Mouse (Mus musculus): ENCODE results near the gene Rpl21. TPM values are rescaled to one million over a fixed set of nuclear protein-coding genes. Genes with fewer than 3 reads are reported as not detected.

Gene Rpl21
- polyA plus RNA-seq, 1 experiment = 452 TPM

DNA sequence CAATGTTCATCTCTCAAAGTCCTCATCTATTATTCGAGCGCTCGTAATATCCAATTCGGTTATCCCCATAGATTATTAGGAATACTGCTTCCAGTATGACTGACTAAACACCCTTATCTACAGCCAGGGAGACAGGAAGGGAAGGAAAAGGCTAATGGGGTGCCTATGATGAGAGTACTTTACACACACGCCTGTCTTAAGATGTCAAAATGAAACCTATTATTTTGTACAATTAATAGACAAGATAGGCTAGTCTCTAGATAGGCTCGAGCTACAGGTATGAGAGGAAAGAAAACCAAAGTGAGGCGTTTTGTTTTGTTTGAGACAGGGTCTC, 288 bp upstream of the Rpl21 start:
- no peak for DNase-seq (ENCODE audit: extremely low spot score in 1 of 2, low spot score in 1 of 2)

DNA sequence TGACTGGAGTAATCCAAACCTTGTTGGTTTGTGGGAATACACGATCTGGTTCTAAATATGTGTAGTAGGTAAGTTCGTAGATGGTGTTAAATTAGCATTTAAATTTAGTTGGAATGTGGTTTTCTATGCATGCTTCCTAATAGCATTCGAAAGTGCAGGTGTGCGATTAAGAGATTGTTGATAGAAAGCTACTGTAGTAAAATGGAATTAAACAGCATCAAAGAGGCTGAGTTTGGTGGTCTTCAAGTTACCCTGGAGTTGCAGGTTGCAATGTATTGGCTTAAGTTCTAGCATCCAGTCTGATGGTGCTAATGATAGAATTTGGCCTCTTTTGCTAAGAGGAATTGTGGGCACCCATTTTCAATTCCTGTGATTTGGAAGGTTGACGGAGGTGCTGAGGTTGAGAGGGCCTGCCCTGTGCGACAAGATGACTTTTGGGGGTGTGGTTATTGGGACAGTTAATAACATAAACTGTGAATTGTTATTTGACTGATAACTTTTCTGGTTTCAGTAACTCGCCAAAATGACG, 1.0 kb downstream of the Rpl21 start:
- DNase-seq (ENCODE audit: extremely low spot score in 1 of 2, low spot score in 1 of 2) = no peak

DNA sequence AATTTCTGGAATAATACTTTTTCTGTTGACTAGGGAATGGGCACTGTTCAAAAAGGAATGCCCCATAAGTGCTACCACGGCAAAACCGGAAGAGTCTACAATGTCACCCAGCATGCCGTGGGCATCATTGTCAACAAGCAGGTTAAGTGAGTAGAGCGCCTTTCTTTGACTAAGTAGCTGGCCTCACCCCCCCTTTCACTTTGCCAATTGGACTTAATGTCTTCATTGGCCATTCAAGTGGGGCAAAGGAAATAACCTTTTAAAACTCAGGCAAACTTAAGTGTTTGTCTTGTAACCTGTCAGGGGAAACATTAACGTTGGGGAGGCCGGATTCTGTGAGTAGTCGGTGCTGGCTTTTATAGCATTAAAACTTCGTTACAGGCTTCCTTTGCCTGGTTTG, 2.3 kb downstream of the Rpl21 start:
- no peak for DNase-seq (ENCODE audit: extremely low spot score in 1 of 2, low spot score in 1 of 2)

DNA sequence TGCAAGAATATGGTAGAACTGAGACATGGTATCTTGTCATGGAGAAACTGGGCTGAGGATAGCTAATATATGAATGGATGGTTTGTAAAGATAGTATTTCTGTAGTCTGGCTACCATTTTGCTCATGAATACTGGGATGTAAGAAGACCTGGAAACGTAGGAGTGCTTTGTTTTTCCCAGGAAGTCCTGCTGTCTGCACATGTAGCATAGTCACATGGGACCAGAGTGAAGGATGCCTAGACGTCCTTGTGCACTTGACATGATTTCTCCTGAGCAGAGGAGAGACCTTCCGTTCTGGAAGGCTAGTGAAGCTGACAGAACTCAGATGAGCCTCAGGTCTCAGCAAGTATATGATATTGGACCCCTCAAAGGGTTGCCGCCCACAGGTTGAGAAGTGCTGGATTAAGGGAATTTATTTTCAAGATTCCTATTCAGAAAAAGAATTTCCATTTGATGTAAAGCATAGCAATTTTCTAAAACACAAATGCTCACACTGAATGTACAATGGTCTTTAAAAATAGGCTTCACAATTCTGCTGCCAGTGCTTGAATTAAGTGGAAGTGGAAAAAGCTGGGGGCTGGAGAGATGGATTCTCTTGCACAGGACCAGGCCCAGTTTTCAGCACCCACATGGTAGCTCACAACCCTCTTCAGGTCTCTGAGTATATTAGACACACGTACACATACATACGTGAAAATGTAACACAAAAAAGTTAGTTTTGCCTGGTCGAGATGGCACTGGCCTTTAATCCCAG, 5.5 kb downstream of the Rpl21 start:
- DNase-seq (ENCODE audit: extremely low spot score in 1 of 2, low spot score in 1 of 2) = no peak

DNA sequence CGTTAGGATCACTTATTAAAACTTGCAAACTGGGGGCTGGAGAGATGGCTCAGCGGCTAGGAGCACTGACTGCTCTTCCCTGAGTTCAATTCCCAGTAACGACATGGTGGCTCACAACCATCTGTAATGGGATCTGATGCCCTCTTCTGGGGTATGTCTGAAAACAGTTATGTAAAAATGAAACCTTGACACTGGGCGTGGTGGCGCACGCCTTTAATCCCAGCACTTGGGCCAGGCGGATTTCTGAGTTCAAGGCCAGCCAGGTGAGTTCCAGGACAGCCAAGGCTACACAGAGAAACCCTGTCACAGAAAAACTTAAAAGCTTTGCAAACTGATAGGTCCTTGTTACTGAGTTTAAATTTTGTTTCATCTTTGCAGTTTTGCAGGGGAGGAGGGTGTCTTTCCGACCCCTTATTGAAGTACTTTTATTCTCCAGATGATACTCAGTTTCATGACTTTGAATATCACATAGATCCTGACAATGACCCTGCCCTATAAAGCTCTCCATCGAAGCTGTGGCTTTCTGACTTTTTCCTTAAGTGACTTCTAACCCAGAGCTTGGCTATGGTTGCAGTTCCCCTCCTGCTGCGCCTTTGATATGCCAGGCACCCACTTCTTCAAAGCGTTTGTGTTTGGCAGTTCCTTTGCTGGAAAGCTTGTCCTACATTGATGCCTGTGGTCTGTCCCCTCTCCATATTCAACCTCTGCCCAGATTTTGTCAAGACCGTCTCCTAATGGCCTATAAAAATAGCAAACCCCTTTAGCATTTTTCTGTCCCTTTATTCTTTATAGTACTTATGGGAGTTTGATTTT, 6.4 kb downstream of the Rpl21 start:
- no peak for DNase-seq (ENCODE audit: extremely low spot score in 1 of 2, low spot score in 1 of 2)

DNA sequence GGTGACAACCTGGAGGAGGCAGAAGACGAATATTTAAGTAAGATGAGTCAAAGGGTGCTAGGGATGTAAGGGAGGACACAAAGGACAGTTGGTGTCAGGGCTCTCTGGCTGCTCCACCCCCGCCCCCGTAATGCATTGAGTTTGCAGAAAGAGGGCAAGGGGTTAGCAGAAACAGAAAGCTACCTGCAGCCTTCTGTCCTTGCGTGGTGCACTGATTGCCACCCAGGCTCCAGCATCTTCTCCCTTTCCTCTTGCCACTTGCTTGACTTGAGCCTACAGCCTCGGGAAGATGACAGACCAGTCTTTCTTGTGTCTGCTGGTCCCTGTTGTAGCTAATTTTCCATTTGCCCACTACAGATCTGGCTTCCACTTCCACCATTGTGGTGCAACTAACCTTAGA, 7.1 kb downstream of the Rpl21 start:
- no peak for DNase-seq (ENCODE audit: extremely low spot score in 1 of 2, low spot score in 1 of 2)

DNA sequence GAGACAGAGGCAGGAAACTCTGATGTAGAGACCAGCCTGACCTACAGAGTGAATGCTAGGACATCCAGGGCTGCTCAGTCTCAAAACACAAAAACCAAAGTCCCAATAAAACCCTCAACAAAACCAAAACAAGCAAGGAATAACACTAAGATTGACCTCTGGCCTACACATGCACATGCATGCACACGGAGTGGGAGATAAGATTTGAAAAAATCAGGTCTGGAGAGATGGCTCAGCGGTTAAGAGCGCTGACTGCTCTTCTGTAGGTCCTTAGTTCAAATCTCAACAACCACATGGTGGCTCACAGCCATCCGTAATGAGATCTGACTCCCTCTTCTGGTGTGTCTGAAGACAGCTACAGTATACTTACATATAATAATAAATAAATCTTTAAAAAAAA, 7.7 kb downstream of the Rpl21 start:
- no peak for DNase-seq (ENCODE audit: extremely low spot score in 1 of 2, low spot score in 1 of 2)

DNA sequence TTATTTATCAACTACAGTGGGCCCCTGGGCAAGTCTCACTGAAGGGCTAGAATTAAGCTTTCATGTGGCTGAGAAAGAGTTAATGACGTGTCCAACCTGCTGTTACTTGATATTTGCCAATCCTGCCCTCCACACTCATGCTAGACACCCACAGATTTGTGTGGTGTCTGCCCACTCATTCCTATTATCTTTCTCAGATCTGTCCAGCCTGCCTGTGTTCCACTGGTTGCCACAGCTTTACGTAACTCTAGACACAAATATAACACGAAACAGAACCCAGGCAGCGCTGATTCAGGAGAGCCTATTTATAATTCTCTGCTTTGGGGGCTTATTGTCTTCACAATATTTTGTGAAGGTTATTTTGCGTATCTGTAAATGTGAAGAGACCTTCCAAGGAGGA, 8.6 kb downstream of the Rpl21 start:
- peak in 1 of 2 experiments; percentile 45 for DNase-seq (ENCODE audit: extremely low spot score in 1 of 2, low spot score in 1 of 2)

DNA sequence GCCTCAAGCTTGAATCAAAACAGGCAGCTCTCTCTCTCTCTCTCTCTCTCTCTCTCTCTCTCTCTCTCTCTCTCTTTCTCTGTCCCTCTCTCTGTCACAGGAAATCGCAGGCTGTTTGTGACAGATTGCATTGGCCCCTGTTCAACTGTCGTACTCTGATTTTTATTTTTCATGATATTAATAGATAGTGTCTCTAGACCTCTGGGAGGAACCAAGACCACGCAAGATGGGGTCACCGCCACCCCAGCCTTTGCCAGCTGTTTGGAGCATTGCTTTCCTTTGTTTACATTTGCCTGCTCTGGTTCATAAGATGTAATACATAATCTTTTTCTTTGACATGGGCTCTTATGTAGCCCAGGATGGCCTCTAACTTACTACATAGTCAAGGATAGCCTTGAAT, 9.3 kb downstream of the Rpl21 start:
- no peak for DNase-seq (ENCODE audit: extremely low spot score in 1 of 2, low spot score in 1 of 2)

DNA sequence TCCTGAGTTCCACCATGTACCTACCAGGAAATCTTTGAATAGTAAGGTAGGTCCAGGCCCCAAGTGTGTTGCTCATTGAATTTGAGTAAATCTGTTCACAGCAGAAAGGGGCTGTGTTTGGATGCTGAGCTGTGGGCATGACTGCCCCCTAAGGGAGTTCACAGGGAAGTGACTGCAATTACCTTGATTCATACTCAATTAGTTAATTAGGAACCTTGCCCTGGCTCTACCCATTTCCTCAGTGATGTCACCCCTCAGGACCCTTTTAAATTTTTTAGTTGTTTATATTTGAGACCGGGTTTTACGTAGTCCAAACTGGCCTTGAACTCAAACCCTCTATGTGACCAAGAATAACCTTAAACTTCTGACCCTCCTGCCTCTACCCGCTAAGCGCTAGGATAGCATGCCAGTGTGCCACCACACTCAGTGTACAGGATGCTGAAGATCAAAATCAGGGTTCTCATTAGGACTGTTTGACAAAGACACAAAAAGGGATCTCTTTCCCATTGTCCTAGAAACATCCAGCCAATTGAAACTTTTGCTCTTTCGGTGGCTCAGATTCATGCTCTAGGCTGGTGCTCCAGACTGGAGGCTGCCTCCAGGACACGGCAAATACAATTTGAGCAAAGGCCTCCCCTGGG, 11.7 kb downstream of the Rpl21 start:
- DNase-seq (ENCODE audit: extremely low spot score in 1 of 2, low spot score in 1 of 2) = no peak

DNA sequence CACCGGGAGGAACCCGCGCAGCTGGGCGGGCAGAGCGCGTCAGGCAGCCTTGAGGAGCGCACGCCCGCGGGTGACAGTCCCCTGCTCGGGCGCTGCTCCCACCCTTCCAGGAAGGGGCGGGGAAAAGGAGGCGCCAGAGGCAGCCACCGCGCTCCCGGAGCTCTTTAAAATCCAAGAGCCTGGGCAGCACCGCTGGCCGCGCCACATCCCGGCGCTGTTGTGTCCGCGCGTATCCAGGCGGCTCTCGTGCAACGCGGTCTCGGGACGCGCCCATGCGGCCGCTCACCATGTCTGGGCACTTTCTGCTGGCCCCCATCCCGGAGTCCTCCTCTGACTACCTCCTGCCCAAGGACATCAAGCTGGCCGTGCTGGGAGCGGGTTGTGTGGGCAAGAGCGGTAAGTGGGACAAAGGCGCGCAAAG, 12.3 kb downstream of the Rpl21 start, which contains the start of gene Rasl11a:
Gene Rasl11a (plus strand): TSS at position 127 of the 421 bp plus-strand sequence.
- DNase-seq (ENCODE audit: extremely low spot score in 1 of 2, low spot score in 1 of 2) = peak; percentile 52 to 82

DNA sequence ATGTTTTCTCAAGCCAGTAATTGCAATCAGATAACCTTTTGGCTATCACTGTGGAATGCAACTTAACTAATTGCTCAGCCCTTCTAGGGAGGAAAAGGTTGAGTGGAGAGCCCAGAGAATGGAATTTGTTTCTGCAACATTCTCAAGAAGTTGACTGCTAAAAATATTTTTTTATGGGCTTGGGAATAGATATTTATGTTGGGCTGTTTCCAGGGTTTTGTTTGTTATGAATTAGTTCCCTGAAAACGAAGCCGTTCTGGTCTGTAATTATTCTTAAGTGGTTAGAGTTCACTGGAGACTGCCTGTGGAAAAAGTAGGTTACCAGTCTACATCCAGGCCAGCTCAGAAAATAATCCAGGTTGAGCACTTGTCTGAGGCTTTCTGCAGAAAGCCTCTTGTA, 13.8 kb downstream of the Rpl21 start:
- DNase-seq (ENCODE audit: extremely low spot score in 1 of 2, low spot score in 1 of 2) = no peak

DNA sequence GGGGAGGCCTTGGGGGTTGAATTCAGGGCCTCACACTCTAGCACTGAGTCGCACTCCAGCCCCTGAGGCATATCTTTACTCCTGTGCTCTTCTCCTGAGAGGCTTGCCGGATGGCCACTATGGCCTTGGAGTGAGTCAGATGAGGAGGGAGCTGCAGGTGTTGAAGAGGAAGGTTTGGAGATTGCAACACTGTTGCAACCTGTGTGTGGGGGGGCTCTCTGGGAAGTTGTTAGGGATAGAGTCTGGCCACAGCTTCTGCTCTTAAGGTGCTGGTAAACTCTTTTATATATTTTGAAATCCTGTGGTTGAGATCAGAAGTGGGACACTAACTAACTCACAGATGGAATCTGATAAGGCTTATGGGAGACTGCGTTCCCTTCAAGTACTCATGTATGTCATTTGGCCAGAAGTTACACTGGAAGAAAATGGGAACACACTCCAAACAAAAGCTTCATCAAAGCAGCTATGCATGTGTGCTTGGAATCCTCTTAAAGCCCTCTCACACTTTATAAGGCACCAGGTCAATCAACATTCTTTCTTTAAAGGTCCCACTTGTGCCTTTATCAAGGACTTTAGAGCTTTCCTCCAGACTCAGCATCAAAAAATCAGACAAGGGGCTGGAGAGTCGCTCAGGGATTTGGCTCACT, 16.4 kb downstream of the Rpl21 start:
- no peak for DNase-seq (ENCODE audit: extremely low spot score in 1 of 2, low spot score in 1 of 2)

DNA sequence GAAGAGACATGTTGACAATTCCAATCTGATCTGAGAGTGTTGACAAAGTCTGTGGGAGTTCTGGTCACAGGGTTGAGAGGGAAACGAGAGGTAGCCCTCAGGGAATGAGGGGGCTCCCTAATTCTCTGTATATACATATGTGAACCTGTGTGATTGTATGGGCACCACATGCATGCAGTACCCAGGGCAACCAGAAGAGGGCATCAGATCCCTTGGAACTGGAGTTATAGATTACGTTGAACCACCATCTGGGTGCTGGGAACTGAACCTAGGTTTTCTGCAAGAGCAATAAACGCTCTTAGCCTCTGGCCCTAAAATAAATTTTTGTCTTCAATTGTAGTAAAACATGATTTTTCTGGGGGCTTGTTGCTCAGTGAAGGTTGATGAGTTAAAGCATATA, 23.4 kb downstream of the Rpl21 start:
- no peak for DNase-seq (ENCODE audit: extremely low spot score in 1 of 2, low spot score in 1 of 2)

DNA sequence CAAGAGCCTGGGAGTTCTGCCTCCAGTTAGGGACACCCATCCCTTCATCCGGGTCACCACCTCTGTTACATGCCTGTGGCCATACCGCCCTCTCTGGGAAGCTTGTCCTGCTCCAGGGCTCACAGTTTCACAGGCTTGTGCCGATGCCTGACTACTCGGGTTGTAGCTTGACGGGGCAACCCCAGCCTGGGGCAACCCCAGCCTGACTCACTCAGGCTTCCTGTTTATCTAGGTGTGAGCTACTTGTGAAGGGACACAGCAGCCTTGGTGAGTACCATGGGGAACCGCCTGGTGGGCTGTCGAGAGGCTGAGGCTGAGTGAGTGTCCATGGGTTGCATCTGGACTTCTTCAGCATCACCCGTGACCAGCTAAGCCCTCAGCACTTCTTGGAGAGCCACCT, 24.9 kb downstream of the Rpl21 start:
- DNase-seq (ENCODE audit: extremely low spot score in 1 of 2, low spot score in 1 of 2) = no peak

DNA sequence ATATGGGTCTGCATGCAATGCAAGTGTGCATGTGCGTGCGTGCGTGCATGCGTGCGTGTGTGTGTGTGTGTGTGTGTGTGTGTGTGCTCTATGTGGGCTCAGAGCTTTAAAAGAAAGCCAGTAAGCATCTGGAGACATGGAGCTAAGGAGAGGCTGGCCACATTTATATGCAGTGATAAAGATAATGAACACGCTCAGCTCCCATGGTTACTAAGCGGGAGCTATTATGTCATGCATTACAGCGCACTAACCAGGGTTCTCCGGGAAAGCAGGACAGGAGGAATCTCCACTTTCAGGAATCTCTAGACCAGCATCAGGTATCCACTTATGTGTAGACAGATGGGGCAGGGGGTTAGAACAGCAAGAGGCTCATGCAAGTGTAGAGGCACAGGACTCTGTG, 26.1 kb downstream of the Rpl21 start:
- peak in 1 of 2 experiments; percentile 35 for DNase-seq (ENCODE audit: extremely low spot score in 1 of 2, low spot score in 1 of 2)

DNA sequence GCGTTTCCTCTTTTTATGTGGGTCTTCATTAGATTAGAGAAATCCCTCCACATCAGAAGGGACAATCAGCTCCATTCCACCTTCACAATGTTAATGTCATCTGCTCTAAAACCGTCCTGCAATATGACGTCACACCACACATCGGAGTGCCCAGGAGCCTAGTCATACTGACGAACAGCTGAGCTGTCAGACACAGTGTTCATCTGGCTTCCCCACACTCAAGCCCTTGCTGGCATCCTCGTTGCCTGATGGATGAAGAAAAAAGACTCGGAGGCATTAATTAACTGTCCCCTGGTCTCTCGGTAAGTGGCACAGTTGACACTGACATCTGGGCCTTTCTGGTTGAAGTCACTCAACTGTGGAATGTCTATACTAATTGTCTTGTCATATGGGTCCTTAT, 26.6 kb downstream of the Rpl21 start:
- no peak for DNase-seq (ENCODE audit: extremely low spot score in 1 of 2, low spot score in 1 of 2)

DNA sequence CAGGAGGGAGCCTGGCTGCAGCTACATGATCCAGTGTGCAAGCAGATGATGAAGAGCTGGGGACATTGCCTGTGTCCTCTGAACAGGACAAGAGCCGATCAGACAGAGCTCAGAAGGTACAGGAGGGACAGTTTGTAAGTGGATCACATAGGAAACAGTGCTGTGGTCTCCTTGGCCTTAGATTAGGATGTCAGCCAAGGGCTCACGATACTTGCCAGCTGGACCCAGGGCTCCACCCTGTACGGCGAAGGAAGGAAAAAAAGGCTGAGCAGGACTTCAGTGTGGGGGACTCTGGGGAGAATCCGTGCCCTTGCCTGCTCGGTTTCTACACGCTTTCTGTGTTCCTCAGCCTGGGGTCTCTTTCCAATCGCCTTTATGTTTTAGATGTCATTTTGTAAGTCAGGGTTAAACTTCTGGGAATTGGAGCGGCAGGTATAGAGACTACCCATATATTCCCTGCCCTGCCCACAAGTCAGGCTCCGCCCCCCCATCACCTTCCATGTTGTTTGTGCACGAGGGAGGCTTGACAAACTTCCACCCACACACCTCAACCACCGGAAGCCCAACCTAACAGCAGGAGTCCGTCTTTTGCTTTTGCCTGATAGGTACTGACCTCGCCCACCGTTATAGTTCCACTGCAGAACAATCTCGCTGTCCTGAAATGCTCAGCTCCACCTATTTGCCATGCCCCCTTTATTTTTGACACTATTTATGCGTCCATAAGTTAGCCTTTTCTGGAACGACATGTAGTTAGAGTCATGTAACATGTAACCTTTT, 27.7 kb downstream of the Rpl21 start:
- DNase-seq (ENCODE audit: extremely low spot score in 1 of 2, low spot score in 1 of 2) = no peak

DNA sequence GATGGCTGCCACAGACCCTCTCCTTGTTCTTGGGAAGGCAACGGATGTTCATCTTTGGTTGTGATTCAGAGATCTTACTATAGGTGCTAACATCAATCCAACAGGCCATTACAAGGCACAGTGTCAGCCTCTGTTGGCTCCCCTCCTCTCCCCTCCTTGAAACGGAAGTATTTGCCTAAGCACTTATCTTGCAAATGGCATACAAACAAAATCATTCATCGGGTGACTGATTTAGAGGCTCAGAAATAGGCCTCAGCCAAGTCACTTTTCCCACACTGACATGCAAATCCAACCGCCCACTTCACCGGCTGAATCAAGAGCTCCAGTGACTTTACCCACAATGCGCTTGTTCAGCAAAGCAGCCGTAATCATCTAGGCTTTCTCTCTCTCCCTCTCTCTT, 28.9 kb downstream of the Rpl21 start:
- peak; percentile 74 to 84 for DNase-seq (ENCODE audit: extremely low spot score in 1 of 2, low spot score in 1 of 2)

DNA sequence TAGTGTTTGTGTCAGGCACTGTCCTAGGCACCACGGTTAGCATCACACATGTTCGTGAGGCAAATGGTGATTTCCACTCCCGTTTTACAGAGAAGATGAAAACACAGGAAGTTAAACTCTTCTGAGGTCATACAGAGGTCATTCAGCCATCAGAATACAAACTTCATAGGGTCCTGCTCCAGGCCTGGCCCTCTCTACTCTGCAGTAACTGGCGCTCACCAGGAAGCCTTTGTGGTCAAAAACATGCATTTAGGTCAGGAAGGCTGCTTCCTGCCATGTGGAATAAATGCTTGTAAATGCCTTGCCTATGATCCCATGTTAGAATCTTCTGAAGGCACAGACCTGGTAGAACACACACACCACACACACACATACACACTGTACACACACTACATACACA, 32.8 kb downstream of the Rpl21 start:
- no peak for DNase-seq (ENCODE audit: extremely low spot score in 1 of 2, low spot score in 1 of 2)
